8 mouse cellular contexts compared by ENCODE assay signal in the genomic region with DNA sequence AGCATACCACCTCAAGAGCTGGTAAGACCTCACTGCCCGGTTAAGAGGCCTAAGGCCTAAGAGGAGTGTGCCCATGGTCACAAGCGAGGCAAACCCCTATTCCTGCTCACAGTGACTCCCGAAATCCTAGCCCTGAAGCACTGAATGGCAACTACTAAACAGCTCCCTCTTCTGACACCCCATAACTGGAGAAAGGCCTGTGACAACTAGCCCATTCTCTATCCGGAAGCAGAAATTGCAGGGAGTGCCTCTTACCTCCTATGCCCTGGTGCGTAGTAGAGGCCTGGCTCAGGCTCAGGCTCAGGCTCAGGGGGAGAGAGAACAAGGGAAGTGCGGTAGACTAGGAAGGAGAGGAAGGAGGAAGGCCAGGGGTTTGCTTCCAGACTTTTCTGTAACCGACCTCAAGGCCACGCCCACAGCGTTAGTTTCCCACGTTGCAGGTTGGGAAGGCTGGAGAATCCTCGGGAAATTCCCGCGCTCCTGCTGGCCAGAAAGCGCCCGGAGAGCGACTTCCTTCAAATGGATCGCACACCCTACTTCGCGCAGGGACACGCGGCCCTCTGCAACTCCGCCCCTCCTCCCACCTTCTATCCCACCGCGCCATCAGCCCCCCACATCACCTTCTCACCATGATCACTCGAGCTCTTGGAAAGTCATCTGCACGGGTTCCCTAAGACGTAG. TPM values are rescaled to one million over a fixed set of nuclear protein-coding genes. Genes with fewer than 3 reads are reported as not detected.
DNase-seq lines count a peak whose midpoint lies in the region; ATAC-seq lines count a peak whose summit lies in the region.

No protein-coding gene starts in this region.

- H3K9ac ChIP-seq in embryonic facial prominence, embryonic 11.5 days (replicated peaks; ENCODE audit: low read length), result no peak overlapping the region; the same call in 1 of the 2 replicates
- 0 out of 2 replicates have a peak overlapping the region, but pooled peaks have one; percentile 43 for H3K9ac ChIP-seq in hindbrain, embryonic 14.5 days
- no peak overlapping the region for H3K9ac ChIP-seq in liver, embryonic 16.5 days (ENCODE audit: low read depth, low read length)

- H3K27ac ChIP-seq in embryonic facial prominence, embryonic 11.5 days (replicated peaks; ENCODE audit: low read depth, low read length), result no peak overlapping the region
- no peak overlapping the region for H3K27ac ChIP-seq in hindbrain, embryonic 14.5 days
- no peak overlapping the region for H3K27ac ChIP-seq in liver, embryonic 16.5 days (ENCODE audit: low read length)

- H3K4me1 ChIP-seq in embryonic facial prominence, embryonic 11.5 days (ENCODE audit: control insufficient read depth, insufficient read depth, low read length), result no peaks in the 10 kb centered on the region; the same call in none of the 2 replicates
- no peaks in the 10 kb centered on the region; the same call in 1 of the 2 replicates for H3K4me1 ChIP-seq in hindbrain, embryonic 14.5 days (replicated peaks; ENCODE audit: control insufficient read depth, insufficient read depth, low read length)
- H3K4me1 ChIP-seq in liver, embryonic 16.5 days (ENCODE audit: control insufficient read depth, low read depth, low read length), result peaks cover 10% of the 10 kb centered on the region

- whole genome bisulfite sequencing in embryonic facial prominence, embryonic 11.5 days, result 10% methylated on average over 27 of the region's 27 CpGs
- WGBS in hindbrain, embryonic 14.5 days, result 11% methylated on average over 27 of the region's 27 CpGs
- 12% methylated on average over 27 of the region's 27 CpGs for WGBS in liver, embryonic 16.5 days (ENCODE audit: insufficient replicate concordance)

- no peak for ATAC-seq in embryonic facial prominence, embryonic 11.5 days (replicated peaks; ENCODE audit: insufficient number of reproducible peaks, low FRiP score, low TSS enrichment, low read depth)
- no peak for ATAC-seq in hindbrain, embryonic 14.5 days (ENCODE audit: low FRiP score)
- ATAC-seq in liver, embryonic 16.5 days (ENCODE audit: low read depth), result no peak
- no peak for ATAC-seq in erythroid progenitor cell, adult 5-6 weeks (replicated peaks; ENCODE audit: low FRiP score, poor library complexity, severe bottlenecking)

- H3K9me3 ChIP-seq in embryonic facial prominence, embryonic 11.5 days (replicated peaks; ENCODE audit: control insufficient read depth, low read length), result no peaks in the 10 kb centered on the region
- H3K9me3 ChIP-seq in hindbrain, embryonic 14.5 days (ENCODE audit: control insufficient read depth, low read length), result no peaks in the 10 kb centered on the region
- no peaks in the 10 kb centered on the region for H3K9me3 ChIP-seq in liver, embryonic 16.5 days (replicated peaks; ENCODE audit: control insufficient read depth, low read length)

- no peaks in the 10 kb centered on the region for H3K36me3 ChIP-seq in embryonic facial prominence, embryonic 11.5 days (replicated peaks; ENCODE audit: control insufficient read depth, insufficient read depth, low read depth, low read length)
- H3K36me3 ChIP-seq in hindbrain, embryonic 14.5 days (replicated peaks; ENCODE audit: control insufficient read depth, insufficient read depth), result no peaks in the 10 kb centered on the region
- no peaks in the 10 kb centered on the region for H3K36me3 ChIP-seq in liver, embryonic 16.5 days (ENCODE audit: control insufficient read depth, insufficient read depth)

- peak overlapping the region; percentile 49 for H3K4me3 ChIP-seq in embryonic facial prominence, embryonic 11.5 days (ENCODE audit: low read depth, low read length)
- H3K4me3 ChIP-seq in hindbrain, embryonic 14.5 days (replicated peaks; ENCODE audit: low read length), result peak overlapping the region; percentile 44
- H3K4me3 ChIP-seq in liver, embryonic 16.5 days (ENCODE audit: low read depth, low read length), result peak overlapping the region; percentile 37

- DNase-seq in lung, adult 18-20 months, result peak; percentile 52 to 54
- DNase-seq in lung, postnatal 10 days, result no peak
- DNase-seq in embryonic facial prominence, embryonic 11.5 days (ENCODE audit: low spot score), result peak; percentile 29
- no peak for DNase-seq in hindbrain, embryonic 14.5 days (ENCODE audit: low spot score)
- peak; percentile 41 to 49 for DNase-seq in right cerebral cortex, adult 2 months (ENCODE audit: low spot score in 2 of 2)
- no peak for DNase-seq in yolk sac, embryonic 10.5 days (ENCODE audit: low spot score)

- H3K4me2 ChIP-seq in embryonic facial prominence, embryonic 11.5 days (ENCODE audit: low read depth, low read length), result peak overlapping the region; percentile 95
- peak overlapping the region; percentile 89 for H3K4me2 ChIP-seq in hindbrain, embryonic 14.5 days (replicated peaks)
- peak overlapping the region; percentile 54 for H3K4me2 ChIP-seq in liver, embryonic 16.5 days (ENCODE audit: low read depth, low read length)

- peaks cover 33% of the 10 kb centered on the region for H3K27me3 ChIP-seq in embryonic facial prominence, embryonic 11.5 days (ENCODE audit: control insufficient read depth, insufficient read depth, low read length)
- peaks cover 50% of the 10 kb centered on the region for H3K27me3 ChIP-seq in hindbrain, embryonic 14.5 days (ENCODE audit: control insufficient read depth, insufficient read depth, low read length)
- peaks cover 43% of the 10 kb centered on the region for H3K27me3 ChIP-seq in liver, embryonic 16.5 days (ENCODE audit: control insufficient read depth, insufficient read depth, low read depth, low read length)

RNA-seq across cellular contexts. Expression of a gene that starts 0.5 kb away (rescaled TPM):
- polyA plus RNA-seq in embryonic facial prominence, embryonic 11.5 days (2014; fragmentation: Nextera tagmentation; extraction: Ambion mirVana), result not detected in 2 replicates
- 0.22 and 0.32 TPM in 2 replicates for polyA plus RNA-seq in hindbrain, embryonic 14.5 days (2014; fragmentation: Nextera tagmentation; extraction: Ambion mirVana)
- 0.09 and 0.18 TPM in 2 replicates for polyA plus RNA-seq in liver, embryonic 16.5 days (2015; fragmentation: Nextera tagmentation; extraction: Ambion mirVana)
- not detected in 2 replicates for total RNA-seq in erythroid progenitor cell, adult 5-6 weeks (2015; ENCODE audit: low replicate concordance)
- total RNA-seq in erythroid progenitor cell, adult 5-6 weeks (2017; ENCODE audit: low replicate concordance), result not detected in 2 replicates

RNA-seq across cellular contexts. Expression of a gene that starts 1.1 kb away (rescaled TPM):
- polyA plus RNA-seq in embryonic facial prominence, embryonic 11.5 days (2014; fragmentation: Nextera tagmentation; extraction: Ambion mirVana), result 0.08 and 0.57 TPM in 2 replicates
- polyA plus RNA-seq in hindbrain, embryonic 14.5 days (2014; fragmentation: Nextera tagmentation; extraction: Ambion mirVana), result 0.40 and 0.59 TPM in 2 replicates
- polyA plus RNA-seq in liver, embryonic 16.5 days (2015; fragmentation: Nextera tagmentation; extraction: Ambion mirVana), result 0.35 and 0.58 TPM in 2 replicates
- total RNA-seq in erythroid progenitor cell, adult 5-6 weeks (2015; ENCODE audit: low replicate concordance), result 0.36 TPM in 1 of 2 replicates, not detected in the other
- 0.64 TPM in 1 of 2 replicates, not detected in the other for total RNA-seq in erythroid progenitor cell, adult 5-6 weeks (2017; ENCODE audit: low replicate concordance)

Comparison
In these comparisons a context has a peak if more than half of its experiments do, and no peak if none do; other contexts are left out.
1. DNase-seq: peak in lung, adult 18-20 months (2 of 2), embryonic facial prominence, embryonic 11.5 days (single experiment) and right cerebral cortex, adult 2 months (2 of 2); none in lung, postnatal 10 days (single experiment), hindbrain, embryonic 14.5 days (single experiment) and yolk sac, embryonic 10.5 days (single experiment).
2. Peak in every context shown above with its lines, with median percentiles within 50 percentile points of each other: H3K4me2 ChIP-seq and H3K4me3 ChIP-seq.